ENCODE assay signal across 8 mouse cellular contexts in genomic region chr7:44317913-44318312, GRCm38 (mm10). TPM values are rescaled to one million over a fixed set of nuclear protein-coding genes. Genes with fewer than 3 reads are reported as not detected.
DNase-seq lines count a peak whose midpoint lies in the region; ATAC-seq and TF ChIP-seq lines count a peak whose summit lies in the region.

No protein-coding gene starts in this region.

- TF ChIP-seq CTCF in brain, embryonic 14.5 days (IDR thresholded peaks at IDR 0.05; ENCODE audit: borderline replicate concordance, extremely low read depth, insufficient read depth, insufficient read length), result peak; percentile 67

- H3K4me2 ChIP-seq in hindbrain, embryonic 16.5 days (ENCODE audit: low read length), result no peak overlapping the region

- no peak overlapping the region for H3K9ac ChIP-seq in hindbrain, embryonic 16.5 days (ENCODE audit: low read depth, low read length)

- H3K36me3 ChIP-seq in hindbrain, embryonic 16.5 days (ENCODE audit: control insufficient read depth, insufficient read depth, low read length), result peaks cover 47% of the 10 kb centered on the region
- H3K36me3 ChIP-seq in hindbrain, embryonic 10.5 days, result peaks cover 28% of the 10 kb centered on the region; the same call in 1 of the 2 replicates

- no peak for DNase-seq in hindbrain, embryonic 10.5 days (ENCODE audit: low spot score)
- peak; percentile 61 for DNase-seq in CD4-positive, CD25-positive, alpha-beta regulatory T cell, adult 2 months (ENCODE audit: low read depth, low spot score)
- DNase-seq in brain, embryonic 14.5 days (ENCODE audit: low read depth), result peak; percentile 48
- DNase-seq in lung, postnatal 10 days, result peak; percentile 32
- DNase-seq in Muller cell, postnatal 12 days (ENCODE audit: inconsistent ontology term), result no peak
- no peak for DNase-seq in heart, adult 11 months

- no peak for TF ChIP-seq POLR2A in brain, embryonic 14.5 days (IDR thresholded peaks at IDR 0.05; ENCODE audit: borderline replicate concordance, extremely low read depth, insufficient read depth, insufficient read length, poor library complexity, severe bottlenecking)

- no peak overlapping the region for H3K4me3 ChIP-seq in hindbrain, embryonic 16.5 days (ENCODE audit: low read length)
- no peak overlapping the region for H3K4me3 ChIP-seq in hindbrain, embryonic 10.5 days

- H3K27me3 ChIP-seq in hindbrain, embryonic 16.5 days (replicated peaks; ENCODE audit: control insufficient read depth, insufficient read depth, low read length), result no peaks in the 10 kb centered on the region
- H3K27me3 ChIP-seq in hindbrain, embryonic 10.5 days (ENCODE audit: insufficient read depth, poor library complexity, severe bottlenecking), result peaks cover 20% of the 10 kb centered on the region

- no peaks in the 10 kb centered on the region for H3K4me1 ChIP-seq in hindbrain, embryonic 16.5 days (ENCODE audit: control insufficient read depth, insufficient read depth, low read depth, low read length)
- no peaks in the 10 kb centered on the region for H3K4me1 ChIP-seq in hindbrain, embryonic 10.5 days (replicated peaks)

- H3K27ac ChIP-seq in hindbrain, embryonic 16.5 days (ENCODE audit: low read depth, low read length), result no peak overlapping the region
- H3K27ac ChIP-seq in hindbrain, embryonic 10.5 days, result no peak overlapping the region

- H3K9me3 ChIP-seq in hindbrain, embryonic 16.5 days (ENCODE audit: control insufficient read depth, low read length), result no peaks in the 10 kb centered on the region
- no peaks in the 10 kb centered on the region for H3K9me3 ChIP-seq in hindbrain, embryonic 10.5 days

- WGBS in hindbrain, embryonic 16.5 days, result 36% methylated on average over 4 of the region's 4 CpGs
- WGBS in hindbrain, embryonic 10.5 days, result 35% methylated on average over 4 of the region's 4 CpGs

- peak; percentile 48; the same call in 1 of the 2 replicates for ATAC-seq in hindbrain, embryonic 16.5 days
- no peak for ATAC-seq in activated CD4-positive, CD25-positive, alpha-beta regulatory T cell, adult 4 months

RNA-seq across cellular contexts. Expression of gene Shank1, which starts 7.9 kb away (rescaled TPM):
- polyA plus RNA-seq in hindbrain, embryonic 16.5 days (2015; fragmentation: Nextera tagmentation; extraction: Ambion mirVana), result 33.1 and 33.6 TPM in 2 replicates
- 1.2 and 4.6 TPM in 2 replicates for polyA plus RNA-seq in hindbrain, embryonic 10.5 days (2016; fragmentation: Nextera tagmentation; extraction: Ambion mirVana)
- 17.2 and 63.1 TPM in 2 replicates for polyA plus RNA-seq in brain, embryonic 14.5 days (2012; rRNA removed)
- polyA plus RNA-seq in activated CD4-positive, CD25-positive, alpha-beta regulatory T cell, adult 4 months (2017; shearing (Covaris generic)), result not detected

RNA-seq across cellular contexts. Expression of gene Clec11a, which starts 11.2 kb away (rescaled TPM):
- 3.5 and 3.6 TPM in 2 replicates for polyA plus RNA-seq in hindbrain, embryonic 16.5 days (2015; fragmentation: Nextera tagmentation; extraction: Ambion mirVana)
- 1.8 and 2.1 TPM in 2 replicates for polyA plus RNA-seq in hindbrain, embryonic 10.5 days (2016; fragmentation: Nextera tagmentation; extraction: Ambion mirVana)
- 3.2 and 3.6 TPM in 2 replicates for polyA plus RNA-seq in brain, embryonic 14.5 days (2012; rRNA removed)
- under 1 TPM; 0.51 to 0.73 TPM for polyA plus RNA-seq in activated CD4-positive, CD25-positive, alpha-beta regulatory T cell, adult 4 months (2017; shearing (Covaris generic))

RNA-seq across cellular contexts. Expression of gene Gm15517, which starts 56.7 kb away (rescaled TPM):
- not detected in 2 replicates for polyA plus RNA-seq in hindbrain, embryonic 16.5 days (2015; fragmentation: Nextera tagmentation; extraction: Ambion mirVana)
- not detected in 2 replicates for polyA plus RNA-seq in hindbrain, embryonic 10.5 days (2016; fragmentation: Nextera tagmentation; extraction: Ambion mirVana)
- polyA plus RNA-seq in brain, embryonic 14.5 days (2012; rRNA removed), result 1.0 and 1.2 TPM in 2 replicates
- not detected for polyA plus RNA-seq in activated CD4-positive, CD25-positive, alpha-beta regulatory T cell, adult 4 months (2017; shearing (Covaris generic))

Comparison
In these comparisons a context has a peak if more than half of its experiments do, and no peak if none do; other contexts are left out.
1. DNase-seq: peak in CD4-positive, CD25-positive, alpha-beta regulatory T cell, adult 2 months (single experiment), brain, embryonic 14.5 days (single experiment) and lung, postnatal 10 days (single experiment); none in hindbrain, embryonic 10.5 days (single experiment), Muller cell, postnatal 12 days (single experiment) and heart, adult 11 months (single experiment).